Mouse (Mus musculus) embryonic facial prominence, embryonic 12.5 days (tissue): ENCODE data around the gene Olfr47. TPM values are rescaled to one million over a fixed set of nuclear protein-coding genes. Genes with fewer than 3 reads are reported as not detected.
"Not testable (repeated sequence)": the region's sequence is repeated elsewhere in the genome, so short reads cannot be mapped to it uniquely, and the experiment has no call there.

Experiments
- ATAC-seq: fragments of 200-750 bp; cut with Nextera tagmentation; 2 replicates; pipeline ENCODE4 v1.8.0; 2017; ENCODE audit not compliant: insufficient number of reproducible peaks, insufficient read depth, low FRiP score, low TSS enrichment
- H3K27ac ChIP-seq: fragments of 300-500 bp; sonication (generic); 2 replicates; pipeline ENCODE4 v1.5.1; 2016; ENCODE audit warnings: mild to moderate bottlenecking
- H3K27me3 ChIP-seq: fragments of 300-500 bp; sonication (generic); 2 replicates; pipeline ENCODE4 v1.6.1; 2016; ENCODE audit warnings: mild to moderate bottlenecking, moderate library complexity
- H3K36me3 ChIP-seq: fragments of 300-500 bp; sonication (generic); 2 replicates; pipeline ENCODE4 v1.6.1; 2016; ENCODE audit warnings: mild to moderate bottlenecking
- H3K4me1 ChIP-seq: fragments of 300-500 bp; sonication (generic); 2 replicates; pipeline ENCODE4 v1.6.1; 2016
- H3K4me2 ChIP-seq: fragments of 300-500 bp; sonication (generic); replicated peaks from 2 replicates; pipeline ENCODE4 v1.6.1; 2016; ENCODE audit warnings: mild to moderate bottlenecking, moderate library complexity
- H3K4me3 ChIP-seq: fragments of 300-500 bp; sonication (generic); 2 replicates; pipeline ENCODE4 v1.5.1; 2016; ENCODE audit warnings: mild to moderate bottlenecking
- H3K9ac ChIP-seq: fragments of 300-500 bp; sonication (generic); 2 replicates; pipeline ENCODE4 v1.6.1; 2016; ENCODE audit warnings: mild to moderate bottlenecking, moderate library complexity
- H3K9me3 ChIP-seq: fragments of 300-500 bp; sonication (generic); 2 replicates; pipeline ENCODE4 v1.6.1; 2016; ENCODE audit warnings: mild to moderate bottlenecking, moderate library complexity
- WGBS: fragments of 180-500 bp; shearing (Covaris S2); methylation state at CpG from one replicate; pipeline ENCODE4 v1.1.7; 2016; 5-methylcytosine and 5-hydroxymethylcytosine counted together
- polyA plus RNA-seq: library from polyadenylated mRNA; unstranded; fragments of >200 nt; fragmentation: Nextera tagmentation; extraction: Ambion mirVana; gene quantifications from 2 replicates; pipeline ENCODE4 v1.2.1, GENCODE M21; 2016

The Olfr47 gene
- not detected in 2 replicates for polyA plus RNA-seq

GRCm38 (mm10) chr6:43231255-43231654 lies at the start of gene Olfr47:
Gene Olfr47, plus strand, starts transcription at chr6:43231529.
- not testable (repeated sequence) for H3K27ac ChIP-seq, H3K4me1 ChIP-seq, H3K9ac ChIP-seq, H3K9me3 ChIP-seq, H3K4me3 ChIP-seq, H3K36me3 ChIP-seq, H3K4me2 ChIP-seq, H3K27me3 ChIP-seq, ATAC-seq
- 95% methylated on average over 1 of the region's 1 CpGs for WGBS

GRCm38 (mm10) chr6:43190986-43191385 lies 40.3 kb upstream of the Olfr47 start:
- Histone ChIP-seq H3K9me3 (no peaks in the 10 kb centered on the region), H3K4me3 (no peak overlapping the region), H3K4me1 (no peaks in the 10 kb centered on the region), H3K4me2 (no peak overlapping the region), H3K36me3 (no peaks in the 10 kb centered on the region), H3K9ac (no peak overlapping the region), H3K27me3 (no peaks in the 10 kb centered on the region), H3K27ac (no peak overlapping the region)
- ATAC-seq: no peak
- 76% methylated on average over 3 of the region's 3 CpGs for WGBS

- no peak within 1 kb of the TSS for H3K4me2 ChIP-seq
- no peak within 1 kb of the TSS for H3K9ac ChIP-seq
- H3K4me1 ChIP-seq: no peaks in the 10 kb centered on the region
- no peak within 1 kb of the TSS for H3K4me3 ChIP-seq
- H3K36me3 ChIP-seq: no peaks in the 10 kb centered on the region
- no peaks in the 10 kb centered on the region for H3K9me3 ChIP-seq
- H3K27me3 ChIP-seq: no peaks in the 10 kb centered on the region
- no peak within 1 kb of the TSS for H3K27ac ChIP-seq
- no peak for ATAC-seq
These were observed 34.5 kb upstream of the Olfr47 start, which contains the start of gene Olfr435 for GRCm38 (mm10) chr6:43196781-43197180. Gene Olfr435, plus strand, starts transcription at chr6:43197146.

- no peaks in the 10 kb centered on the region for H3K4me1 ChIP-seq
- no peaks in the 10 kb centered on the region for H3K36me3 ChIP-seq
- 73% methylated on average over 3 of the region's 3 CpGs for WGBS
- no peak overlapping the region for H3K4me2 ChIP-seq
- H3K9ac ChIP-seq: no peak overlapping the region
- ATAC-seq: no peak
- H3K4me3 ChIP-seq: no peak overlapping the region
- no peak overlapping the region for H3K27ac ChIP-seq
- no peaks in the 10 kb centered on the region for H3K9me3 ChIP-seq
- H3K27me3 ChIP-seq: no peaks in the 10 kb centered on the region
These were observed 33.2 kb upstream of the Olfr47 start for GRCm38 (mm10) chr6:43198094-43198493.

GRCm38 (mm10) chr6:43202786-43203185 lies 28.5 kb upstream of the Olfr47 start:
- Histone ChIP-seq H3K9ac (no peak overlapping the region), H3K36me3 (no peaks in the 10 kb centered on the region), H3K4me1 (no peaks in the 10 kb centered on the region), H3K4me3 (no peak overlapping the region), H3K9me3 (no peaks in the 10 kb centered on the region), H3K27ac (no peak overlapping the region), H3K27me3 (no peaks in the 10 kb centered on the region), H3K4me2 (no peak overlapping the region)
- no peak for ATAC-seq

- no peaks in the 10 kb centered on the region for H3K27me3 ChIP-seq
- H3K4me3 ChIP-seq: no peak overlapping the region
- no peaks in the 10 kb centered on the region for H3K4me1 ChIP-seq
- no peak for ATAC-seq
- no peak overlapping the region for H3K9ac ChIP-seq
- no peak overlapping the region for H3K4me2 ChIP-seq
- no peak overlapping the region for H3K27ac ChIP-seq
- no peaks in the 10 kb centered on the region for H3K36me3 ChIP-seq
- H3K9me3 ChIP-seq: no peaks in the 10 kb centered on the region
- 40% methylated on average over 2 of the region's 2 CpGs for WGBS
These were observed 26.0 kb upstream of the Olfr47 start for GRCm38 (mm10) chr6:43205355-43205754.

- H3K9ac ChIP-seq, H3K4me1 ChIP-seq, H3K36me3 ChIP-seq, H3K27ac ChIP-seq, H3K9me3 ChIP-seq, ATAC-seq, H3K4me3 ChIP-seq, H3K27me3 ChIP-seq, H3K4me2 ChIP-seq: not testable (repeated sequence)
These were observed 18.5 kb upstream of the Olfr47 start, which contains the start of gene Olfr434 for GRCm38 (mm10) chr6:43212873-43213272. Gene Olfr434, plus strand, starts transcription at chr6:43213021.

- WGBS: 14% methylated on average over 4 of the region's 4 CpGs
These were observed 10.7 kb downstream of the Olfr47 start for GRCm38 (mm10) chr6:43242061-43242460.

GRCm38 (mm10) chr6:43247396-43247795 lies 16.1 kb downstream of the Olfr47 start:
- Histone ChIP-seq H3K4me1 (no peaks in the 10 kb centered on the region), H3K4me3 (no peak overlapping the region), H3K27ac (no peak overlapping the region), H3K9ac (no peak overlapping the region), H3K36me3 (no peaks in the 10 kb centered on the region), H3K4me2 (no peak overlapping the region), H3K27me3 (no peaks in the 10 kb centered on the region), H3K9me3 (no peaks in the 10 kb centered on the region)
- 47% methylated on average over 3 of the region's 3 CpGs for WGBS
- no peak for ATAC-seq

More at GRCm38 (mm10) chr6:43242061-43242460, 10.7 kb downstream of the Olfr47 start:
- Histone ChIP-seq H3K27me3 (no peaks in the 10 kb centered on the region), H3K9ac (no peak overlapping the region), H3K4me1 (no peaks in the 10 kb centered on the region), H3K4me3 (no peak overlapping the region), H3K9me3 (no peaks in the 10 kb centered on the region), H3K4me2 (no peak overlapping the region), H3K27ac (no peak overlapping the region), H3K36me3 (no peaks in the 10 kb centered on the region)
- ATAC-seq: no peak

- Histone ChIP-seq H3K4me3 (no peak overlapping the region), H3K27me3 (no peaks in the 10 kb centered on the region), H3K27ac (no peak overlapping the region), H3K9ac (no peak overlapping the region), H3K36me3 (no peaks in the 10 kb centered on the region), H3K4me2 (no peak overlapping the region), H3K9me3 (no peaks in the 10 kb centered on the region), H3K4me1 (no peaks in the 10 kb centered on the region)
- 82% methylated on average over 1 of the region's 1 CpGs for WGBS
- no peak for ATAC-seq
These were observed 21.7 kb downstream of the Olfr47 start for GRCm38 (mm10) chr6:43252994-43253393.

GRCm38 (mm10) chr6:43254193-43254926 lies 23.0 kb downstream of the Olfr47 start:
- H3K27me3 ChIP-seq: no peaks in the 10 kb centered on the region
- WGBS: 63% methylated on average over 7 of the region's 7 CpGs
- no peaks in the 10 kb centered on the region for H3K4me1 ChIP-seq
- H3K4me3 ChIP-seq: no peak overlapping the region
- H3K36me3 ChIP-seq: no peaks in the 10 kb centered on the region
- no peaks in the 10 kb centered on the region for H3K9me3 ChIP-seq
- H3K27ac ChIP-seq: no peak overlapping the region
- no peak for ATAC-seq
- H3K9ac ChIP-seq: no peak overlapping the region
- no peak overlapping the region for H3K4me2 ChIP-seq

- Histone ChIP-seq H3K9ac (no peak overlapping the region), H3K9me3 (no peaks in the 10 kb centered on the region), H3K4me2 (no peak overlapping the region), H3K4me1 (no peaks in the 10 kb centered on the region), H3K36me3 (no peaks in the 10 kb centered on the region), H3K4me3 (no peak overlapping the region), H3K27me3 (peaks cover 12% of the 10 kb centered on the region; the same call in 1 of the 2 replicates), H3K27ac (no peak overlapping the region)
- ATAC-seq: no peak
- 60% methylated on average over 2 of the region's 2 CpGs for WGBS
These were observed 29.4 kb downstream of the Olfr47 start for GRCm38 (mm10) chr6:43260756-43261155.
